Mouse (Mus musculus) CD8-positive naive resting alpha-beta T cell, adult 2 months (primary cell): ENCODE results near the gene Vmn1r160.
"Not testable (repeated sequence)": the region's sequence is repeated elsewhere in the genome, so short reads cannot be mapped to it uniquely, and the experiment has no call there.

Experiments used
- DNase-seq, 2 experiments: peaks; one replicate each; pipeline ENCODE4 v3.0.0; 2022; ENCODE audit warnings: low read depth in 2 of 2, low spot score in 2 of 2

Gene Vmn1r160

DNA sequence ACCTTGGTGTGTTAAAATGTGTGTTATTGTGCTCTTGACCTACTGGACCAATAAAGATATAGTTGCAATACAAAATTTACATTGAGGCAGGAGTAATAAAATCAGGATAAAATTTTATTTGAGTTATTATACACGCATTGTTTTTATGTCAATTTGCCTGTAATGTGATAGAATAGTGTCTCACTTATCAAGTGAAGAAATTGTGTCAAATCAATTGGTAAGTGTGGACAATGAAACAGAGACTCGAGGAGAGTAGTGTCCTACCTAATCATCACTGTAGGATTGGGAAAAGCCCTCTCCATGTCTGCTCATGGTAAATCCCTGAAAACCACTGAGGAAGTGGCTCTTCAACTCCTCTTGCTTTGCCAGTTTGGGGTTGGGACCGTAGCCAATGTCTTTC is at the start of gene Vmn1r160:
Gene Vmn1r160, plus strand, starts transcription at position 301 of the 400 bp plus-strand sequence.
- not testable (repeated sequence) for DNase-seq

DNA sequence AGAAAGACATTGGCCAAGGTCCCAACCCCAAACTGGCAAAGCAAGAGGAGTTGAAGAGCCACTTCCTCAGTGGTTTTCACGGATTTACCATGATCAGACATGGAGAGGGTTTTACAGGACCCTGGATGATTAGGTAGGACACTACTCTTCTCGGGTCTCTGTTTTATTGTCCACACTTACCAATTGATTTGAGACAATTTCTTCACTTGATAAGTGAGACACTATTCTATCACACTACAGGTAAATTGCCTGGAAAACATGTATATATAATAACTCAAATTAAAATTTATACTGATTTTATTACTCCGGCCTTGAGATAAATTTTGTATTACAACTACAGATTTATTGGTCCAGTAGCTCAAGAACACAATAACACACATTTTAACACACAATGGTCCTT is 27.5 kb upstream of the Vmn1r160 start, which contains the start of gene Vmn1r159:
Gene Vmn1r159, minus strand, starts transcription at position 101 of the 400 bp plus-strand sequence.
- not testable (repeated sequence) for DNase-seq
